Mouse (Mus musculus) liver, embryonic 11.5 days (tissue): ENCODE measurements around the gene March1. TPM values are rescaled to one million over a fixed set of nuclear protein-coding genes. Genes with fewer than 3 reads are reported as not detected.

ENCODE experiments used
- ATAC-seq: fragments of 200-750 bp; cut with Nextera tagmentation; replicated peaks from 2 replicates; pipeline ENCODE4 v1.8.0; 2017; ENCODE audit warnings: moderate number of reproducible peaks, mild to moderate bottlenecking, moderate TSS enrichment, moderate library complexity; ENCODE audit not compliant: low FRiP score
- DNase-seq: peaks from one replicate; pipeline ENCODE4 v3.0.0-alpha.2; 2017; ENCODE audit warnings: low spot score
- H3K27ac ChIP-seq: fragments of 300-500 bp; sonication (generic); 2 replicates; pipeline ENCODE4 v1.5.1; 2014; ENCODE audit warnings: mild to moderate bottlenecking, low read depth, low read length, control low read depth
- H3K27me3 ChIP-seq: fragments of 300-500 bp; sonication (generic); replicated peaks from 2 replicates; pipeline ENCODE4 v1.6.1; 2014; ENCODE audit warnings: low read length, mixed read lengths; ENCODE audit not compliant: control insufficient read depth, insufficient read depth
- H3K36me3 ChIP-seq: fragments of 300-500 bp; sonication (generic); 2 replicates; pipeline ENCODE4 v1.6.1; 2014; ENCODE audit warnings: mild to moderate bottlenecking, low read length, moderate library complexity, mixed read lengths; ENCODE audit not compliant: control insufficient read depth, insufficient read depth
- H3K4me1 ChIP-seq: fragments of 300-500 bp; sonication (generic); replicated peaks from 2 replicates; pipeline ENCODE4 v1.6.1; 2014; ENCODE audit warnings: low read length, mixed read lengths; ENCODE audit not compliant: control insufficient read depth, insufficient read depth
- H3K4me2 ChIP-seq: fragments of 300-500 bp; sonication (generic); 2 replicates; pipeline ENCODE4 v1.6.1; 2014; ENCODE audit warnings: mild to moderate bottlenecking, control low read depth, moderate library complexity
- H3K4me3 ChIP-seq: fragments of 300-500 bp; sonication (generic); 2 replicates; pipeline ENCODE4 v1.5.1; 2014; ENCODE audit warnings: low read depth, low read length, control low read depth
- H3K9ac ChIP-seq: fragments of 300-500 bp; sonication (generic); 2 replicates; pipeline ENCODE4 v1.6.1; 2014; ENCODE audit warnings: low read depth, low read length, control low read depth
- H3K9me3 ChIP-seq: fragments of 300-500 bp; sonication (generic); 2 replicates; pipeline ENCODE4 v1.6.1; 2016; ENCODE audit warnings: low read length, inconsistent platforms, mixed read lengths; ENCODE audit not compliant: control insufficient read depth
- WGBS: fragments of 180-500 bp; shearing (Covaris S2); extraction: QIAGEN DNeasy Blood & Tissue Kit; methylation state at CpG from one replicate; pipeline ENCODE4 v1.1.7; 2014; 5-methylcytosine and 5-hydroxymethylcytosine counted together
- polyA plus RNA-seq: library from polyadenylated mRNA; unstranded; fragments of >200 nt; fragmentation: Nextera tagmentation; extraction: Ambion mirVana; gene quantifications from 2 replicates; pipeline ENCODE4 v1.2.1, GENCODE M21; 2014

March1 gene
- polyA plus RNA-seq, 1 experiment from 2014 or later = 0.62 TPM

DNA sequence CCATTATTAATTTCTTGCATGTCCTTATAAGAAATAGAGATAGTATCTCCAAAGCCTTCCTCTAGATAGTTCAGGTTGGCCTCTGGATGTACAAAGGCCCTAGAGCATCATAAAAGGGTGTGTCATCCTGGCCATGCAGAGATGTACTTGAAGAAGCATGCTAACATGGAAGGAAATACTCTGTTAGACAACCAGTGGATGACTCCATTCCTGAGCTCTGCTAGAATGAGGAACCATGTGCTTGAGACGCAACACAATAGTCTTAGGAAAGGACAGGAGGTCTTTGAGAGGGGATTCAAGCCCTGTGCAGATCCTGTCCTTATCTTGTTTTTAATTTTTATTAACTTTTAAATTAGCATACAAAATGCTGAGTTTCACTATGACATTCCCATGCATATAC, 819.1 kb downstream of the March1 start:
- no peak for ATAC-seq
- DNase-seq = no peak
- Histone ChIP-seq H3K4me2 (no peak overlapping the region), H3K27ac (no peak overlapping the region), H3K9ac (no peak overlapping the region), H3K9me3 (no peaks in the 10 kb centered on the region), H3K4me1 (no peaks in the 10 kb centered on the region), H3K36me3 (no peaks in the 10 kb centered on the region), H3K27me3 (no peaks in the 10 kb centered on the region), H3K4me3 (no peak overlapping the region)
- WGBS = 78% methylated on average over 1 of the region's 1 CpGs

- Histone ChIP-seq H3K27ac (no peak overlapping the region), H3K4me3 (no peak overlapping the region), H3K4me1 (no peaks in the 10 kb centered on the region), H3K9ac (no peak overlapping the region), H3K9me3 (no peaks in the 10 kb centered on the region), H3K4me2 (no peak overlapping the region), H3K36me3 (no peaks in the 10 kb centered on the region), H3K27me3 (no peaks in the 10 kb centered on the region)
- DNase-seq (no peak), ATAC-seq (no peak)
- 32% methylated on average over 3 of the region's 3 CpGs for WGBS
Measured at GRCm38 (mm10) chr8:66437929-66438328, 820.2 kb downstream of the March1 start.

- no peak overlapping the region for H3K4me3 ChIP-seq
- ATAC-seq = no peak
- 80% methylated on average over 4 of the region's 4 CpGs for WGBS
- H3K36me3 ChIP-seq = no peaks in the 10 kb centered on the region
- H3K27me3 ChIP-seq = no peaks in the 10 kb centered on the region
- no peaks in the 10 kb centered on the region for H3K9me3 ChIP-seq
- DNase-seq = no peak
- H3K9ac ChIP-seq = no peak overlapping the region
- no peaks in the 10 kb centered on the region for H3K4me1 ChIP-seq
- H3K27ac ChIP-seq = no peak overlapping the region
- no peak overlapping the region for H3K4me2 ChIP-seq
Measured at GRCm38 (mm10) chr8:66438468-66438867, 820.8 kb downstream of the March1 start.

GRCm38 (mm10) chr8:66441123-66441522, 823.4 kb downstream of the March1 start:
- Histone ChIP-seq H3K27me3 (no peaks in the 10 kb centered on the region), H3K4me2 (no peak overlapping the region), H3K27ac (no peak overlapping the region), H3K4me3 (no peak overlapping the region), H3K9ac (no peak overlapping the region), H3K9me3 (no peaks in the 10 kb centered on the region), H3K36me3 (no peaks in the 10 kb centered on the region), H3K4me1 (no peaks in the 10 kb centered on the region)
- ATAC-seq (no peak), DNase-seq (no peak)
- 45% methylated on average over 1 of the region's 1 CpGs for WGBS

GRCm38 (mm10) chr8:66442778-66443177, 825.1 kb downstream of the March1 start:
- no peak for ATAC-seq
- Histone ChIP-seq H3K27me3 (no peaks in the 10 kb centered on the region), H3K9ac (no peak overlapping the region), H3K27ac (no peak overlapping the region), H3K4me1 (no peaks in the 10 kb centered on the region), H3K36me3 (no peaks in the 10 kb centered on the region), H3K9me3 (no peaks in the 10 kb centered on the region), H3K4me3 (no peak overlapping the region), H3K4me2 (no peak overlapping the region)
- WGBS = 21% methylated on average over 1 of the region's 1 CpGs
- no peak for DNase-seq

DNA sequence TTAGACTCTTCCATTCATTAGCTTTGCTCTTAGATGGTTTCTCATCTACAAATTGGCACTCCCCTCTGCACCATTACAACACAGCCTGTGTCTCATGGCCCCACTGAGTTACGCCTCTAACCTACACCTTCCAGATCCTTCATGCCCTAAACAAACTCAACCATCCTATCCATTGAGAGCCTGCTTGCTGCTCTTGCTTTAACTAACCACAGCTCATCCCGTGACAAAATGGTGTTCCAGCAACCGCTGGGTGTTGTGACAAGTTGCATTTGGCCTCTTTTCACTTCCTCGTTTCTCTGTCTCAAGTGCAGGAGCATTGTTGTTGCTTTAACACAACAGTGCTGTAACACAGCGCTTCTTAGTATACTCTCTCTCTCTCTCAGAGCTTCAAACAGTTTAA, 826.4 kb downstream of the March1 start:
- Histone ChIP-seq H3K36me3 (no peaks in the 10 kb centered on the region), H3K27ac (no peak overlapping the region), H3K9ac (no peak overlapping the region), H3K4me1 (no peaks in the 10 kb centered on the region), H3K4me2 (no peak overlapping the region), H3K4me3 (no peak overlapping the region), H3K9me3 (no peaks in the 10 kb centered on the region), H3K27me3 (no peaks in the 10 kb centered on the region)
- DNase-seq (no peak), ATAC-seq (no peak)
- WGBS = 55% methylated on average over 5 of the region's 5 CpGs

DNA sequence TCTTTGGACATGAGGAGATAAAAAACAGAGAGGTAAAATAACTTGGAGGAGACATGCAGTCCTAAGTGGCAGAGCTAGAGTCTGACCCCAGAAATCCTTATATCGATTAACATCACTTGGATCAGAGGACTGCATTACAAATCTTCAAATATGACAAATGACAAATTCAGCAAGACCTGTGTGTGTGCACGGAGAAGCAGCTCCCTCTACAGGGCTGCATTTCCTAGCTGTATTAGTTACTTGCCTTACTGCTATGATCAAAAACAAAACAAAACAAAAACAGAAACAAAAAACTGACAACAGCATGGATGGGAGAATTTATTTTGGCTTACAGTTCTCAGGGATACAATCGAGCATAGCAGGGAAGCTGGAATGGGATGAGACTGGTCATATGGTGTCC, 827.7 kb downstream of the March1 start:
- Histone ChIP-seq H3K9me3 (no peaks in the 10 kb centered on the region), H3K4me3 (no peak overlapping the region), H3K36me3 (no peaks in the 10 kb centered on the region), H3K27ac (no peak overlapping the region), H3K4me1 (no peaks in the 10 kb centered on the region), H3K4me2 (no peak overlapping the region), H3K27me3 (no peaks in the 10 kb centered on the region), H3K9ac (no peak overlapping the region)
- ATAC-seq (no peak), DNase-seq (no peak)
- 62% methylated on average over 3 of the region's 3 CpGs for WGBS

GRCm38 (mm10) chr8:66450691-66451090, 833.0 kb downstream of the March1 start:
- 19% methylated on average over 5 of the region's 5 CpGs for WGBS
- no peak overlapping the region for H3K9ac ChIP-seq
- H3K9me3 ChIP-seq = no peaks in the 10 kb centered on the region
- H3K36me3 ChIP-seq = no peaks in the 10 kb centered on the region
- ATAC-seq (no peak), DNase-seq (no peak)
- no peaks in the 10 kb centered on the region for H3K4me1 ChIP-seq
- no peak overlapping the region for H3K4me3 ChIP-seq
- no peak overlapping the region for H3K27ac ChIP-seq
- H3K27me3 ChIP-seq = no peaks in the 10 kb centered on the region
- H3K4me2 ChIP-seq = no peak overlapping the region

GRCm38 (mm10) chr8:66457057-66457456, 839.4 kb downstream of the March1 start:
- Histone ChIP-seq H3K36me3 (no peaks in the 10 kb centered on the region), H3K27me3 (no peaks in the 10 kb centered on the region), H3K4me2 (no peak overlapping the region), H3K4me3 (no peak overlapping the region), H3K9ac (no peak overlapping the region), H3K9me3 (no peaks in the 10 kb centered on the region), H3K27ac (no peak overlapping the region), H3K4me1 (no peaks in the 10 kb centered on the region)
- DNase-seq (no peak), ATAC-seq (no peak)
